Mouse (Mus musculus) thymus, adult 2 months (tissue): Measurements from ENCODE around the gene Nos1. TPM values are rescaled to one million over a fixed set of nuclear protein-coding genes. Genes with fewer than 3 reads are reported as not detected.
A peak's percentile ranks its signal among the peaks of the same experiment; 100 is the strongest.

Experiments used
- DNase-seq: peaks from one replicate; pipeline ENCODE4 v3.0.0; 2021
- H3K27ac ChIP-seq: fragments of 200-500 bp; 2 replicates; pipeline ENCODE4 v1.5.1; 2012; ENCODE audit warnings: low read length, control low read depth; ENCODE audit not compliant: control insufficient read depth, insufficient read depth
- H3K27me3 ChIP-seq: fragments of 200-500 bp; 2 replicates; pipeline ENCODE4 v1.6.1; 2012; ENCODE audit warnings: mild to moderate bottlenecking, low read length, moderate library complexity, mixed read lengths; ENCODE audit not compliant: control insufficient read depth, insufficient read depth
- H3K36me3 ChIP-seq: fragments of 200-500 bp; 2 replicates; pipeline ENCODE4 v1.6.1; 2012; ENCODE audit warnings: mild to moderate bottlenecking, low read length, moderate library complexity; ENCODE audit not compliant: control insufficient read depth, insufficient read depth
- H3K4me1 ChIP-seq: fragments of 200-500 bp; replicated peaks from 2 replicates; pipeline ENCODE4 v1.6.1; 2012; ENCODE audit warnings: low read length; ENCODE audit not compliant: control insufficient read depth, insufficient read depth
- H3K4me3 ChIP-seq: fragments of 200-500 bp; 2 replicates; pipeline ENCODE4 v1.5.1; 2012; ENCODE audit warnings: mild to moderate bottlenecking, low read length, control low read depth, moderate library complexity; ENCODE audit not compliant: control insufficient read depth, insufficient read depth
- CTCF ChIP-seq: fragments of 200-500 bp; IDR thresholded peaks from 2 replicates; pipeline ENCODE4 v1.5.1; 2012; ENCODE audit warnings: mild to moderate bottlenecking, control low read depth, low read length, moderate library complexity, borderline replicate concordance; ENCODE audit not compliant: control insufficient read depth, poor library complexity, insufficient read depth; ENCODE audit errors: extremely low read depth
- POLR2A ChIP-seq: fragments of 200-500 bp; IDR thresholded peaks from 2 replicates; pipeline ENCODE4 v1.6.1; 2012; ENCODE audit warnings: mild to moderate bottlenecking, low read length, control low read depth, moderate library complexity; ENCODE audit not compliant: control insufficient read depth, poor library complexity, insufficient read depth; ENCODE audit errors: extremely low read depth
- WGBS: fragments of 180-500 bp; shearing (Covaris S2); methylation state at CpG from one replicate; pipeline ENCODE4 v1.1.7; 2018; 5-methylcytosine and 5-hydroxymethylcytosine counted together
- polyA plus RNA-seq: library from polyadenylated mRNA; depleted of rRNA; stranded (reverse); fragments of >200 nt; gene quantifications from 2 replicates; pipeline ENCODE4 v1.2.3, GENCODE M21; 2012

Gene Nos1
- polyA plus RNA-seq, 1 experiment: 0.35 TPM

GRCm38 (mm10) chr5:117977501-117978158 lies 196.8 kb downstream of the Nos1 start:
- Histone ChIP-seq H3K4me1 (peaks cover 14% of the 10 kb centered on the region), H3K4me3 (peak overlapping the region; percentile 89), H3K36me3 (peaks cover 9% of the 10 kb centered on the region), H3K27ac (no peak overlapping the region), H3K27me3 (no peaks in the 10 kb centered on the region)
- peak; percentile 23 for DNase-seq
- TF ChIP-seq POLR2A: no peak
- TF ChIP-seq CTCF: no peak
- WGBS: 7% methylated on average over 30 of the region's 30 CpGs

- no peak overlapping the region for H3K4me3 ChIP-seq
- H3K36me3 ChIP-seq: peaks cover 9% of the 10 kb centered on the region
- H3K27ac ChIP-seq: no peak overlapping the region
- no peak for DNase-seq
- TF ChIP-seq POLR2A (no peak), CTCF (no peak)
- no peaks in the 10 kb centered on the region for H3K27me3 ChIP-seq
- peaks cover 14% of the 10 kb centered on the region for H3K4me1 ChIP-seq
- WGBS: 85% methylated on average over 17 of the region's 17 CpGs
These were observed 197.4 kb downstream of the Nos1 start for GRCm38 (mm10) chr5:117978159-117978697.

GRCm38 (mm10) chr5:117979082-117979481 lies 198.2 kb downstream of the Nos1 start:
- Histone ChIP-seq H3K27ac (no peak overlapping the region), H3K4me3 (no peak overlapping the region), H3K4me1 (peaks cover 14% of the 10 kb centered on the region), H3K27me3 (no peaks in the 10 kb centered on the region), H3K36me3 (peaks cover 9% of the 10 kb centered on the region)
- WGBS: 96% methylated on average over 5 of the region's 5 CpGs
- DNase-seq: no peak
- TF ChIP-seq CTCF (no peak), POLR2A (no peak)

- H3K27ac ChIP-seq: no peak overlapping the region
- no peak for TF ChIP-seq CTCF
- TF ChIP-seq POLR2A: no peak
- H3K27me3 ChIP-seq: no peaks in the 10 kb centered on the region
- H3K4me3 ChIP-seq: no peak overlapping the region
- H3K4me1 ChIP-seq: peaks cover 14% of the 10 kb centered on the region
- 97% methylated on average over 8 of the region's 8 CpGs for WGBS
- DNase-seq: no peak
- H3K36me3 ChIP-seq: peaks cover 9% of the 10 kb centered on the region
These were observed 200.1 kb downstream of the Nos1 start for GRCm38 (mm10) chr5:117980921-117981320.

- H3K27me3 ChIP-seq: no peaks in the 10 kb centered on the region
- DNase-seq: no peak
- no peak overlapping the region for H3K27ac ChIP-seq
- WGBS: 90% methylated on average over 5 of the region's 5 CpGs
- peaks cover 16% of the 10 kb centered on the region for H3K36me3 ChIP-seq
- peaks cover 14% of the 10 kb centered on the region for H3K4me1 ChIP-seq
- no peak overlapping the region for H3K4me3 ChIP-seq
- TF ChIP-seq POLR2A: no peak
- TF ChIP-seq CTCF: no peak
These were observed 201.1 kb downstream of the Nos1 start for GRCm38 (mm10) chr5:117981943-117982342.

- H3K27ac ChIP-seq: no peak overlapping the region
- peaks cover 23% of the 10 kb centered on the region for H3K36me3 ChIP-seq
- 94% methylated on average over 4 of the region's 4 CpGs for WGBS
These were observed 205.5 kb downstream of the Nos1 start for GRCm38 (mm10) chr5:117986327-117986726.

More at GRCm38 (mm10) chr5:117986327-117986726, 205.5 kb downstream of the Nos1 start:
- H3K4me3 ChIP-seq: no peak overlapping the region
- DNase-seq: no peak
- no peak for TF ChIP-seq CTCF
- TF ChIP-seq POLR2A: no peak
- H3K27me3 ChIP-seq: no peaks in the 10 kb centered on the region
- H3K4me1 ChIP-seq: no peaks in the 10 kb centered on the region
